Mouse (Mus musculus) heart, embryonic 12.5 days (tissue): ENCODE measurements around the gene Mfsd5. TPM values are rescaled to one million over a fixed set of nuclear protein-coding genes. Genes with fewer than 3 reads are reported as not detected.

Source experiments
- ATAC-seq: fragments of 200-750 bp; cut with Nextera tagmentation; 2 replicates; pipeline ENCODE4 v1.8.0; 2017; ENCODE audit warnings: moderate TSS enrichment, moderate library complexity; ENCODE audit not compliant: insufficient number of reproducible peaks, low FRiP score
- H3K27ac ChIP-seq: fragments of 300-500 bp; sonication (generic); 2 replicates; pipeline ENCODE4 v1.5.1; 2016; ENCODE audit warnings: mild to moderate bottlenecking, moderate library complexity; ENCODE audit not compliant: poor library complexity, severe bottlenecking
- H3K27me3 ChIP-seq: fragments of 300-500 bp; sonication (generic); replicated peaks from 2 replicates; pipeline ENCODE4 v1.6.1; 2016; ENCODE audit warnings: mild to moderate bottlenecking, moderate library complexity
- H3K36me3 ChIP-seq: fragments of 300-500 bp; sonication (generic); 2 replicates; pipeline ENCODE4 v1.6.1; 2016; ENCODE audit warnings: mild to moderate bottlenecking, moderate library complexity
- H3K4me1 ChIP-seq: fragments of 300-500 bp; sonication (generic); replicated peaks from 2 replicates; pipeline ENCODE4 v1.6.1; 2016; ENCODE audit warnings: mild to moderate bottlenecking
- H3K4me2 ChIP-seq: fragments of 300-500 bp; sonication (generic); 2 replicates; pipeline ENCODE4 v1.6.1; 2016; ENCODE audit warnings: mild to moderate bottlenecking, moderate library complexity
- H3K4me3 ChIP-seq: fragments of 300-500 bp; sonication (generic); 2 replicates; pipeline ENCODE4 v1.5.1; 2016; ENCODE audit warnings: mild to moderate bottlenecking
- H3K9ac ChIP-seq: fragments of 300-500 bp; sonication (generic); 2 replicates; pipeline ENCODE4 v1.6.1; 2016; ENCODE audit warnings: mild to moderate bottlenecking, moderate library complexity
- H3K9me3 ChIP-seq: fragments of 300-500 bp; sonication (generic); replicated peaks from 2 replicates; pipeline ENCODE4 v1.6.1; 2016; ENCODE audit warnings: mild to moderate bottlenecking, moderate library complexity
- WGBS: fragments of 180-500 bp; shearing (Covaris S2); methylation state at CpG from one replicate; pipeline ENCODE4 v1.1.7; 2016; 5-methylcytosine and 5-hydroxymethylcytosine counted together
- polyA plus RNA-seq: library from polyadenylated mRNA; unstranded; fragments of >200 nt; fragmentation: Nextera tagmentation; extraction: Ambion mirVana; gene quantifications from 2 replicates; pipeline ENCODE4 v1.2.1, GENCODE M21; 2016

The Mfsd5 gene
- polyA plus RNA-seq, 1 experiment from 2014 or later = 46.2 TPM

DNA sequence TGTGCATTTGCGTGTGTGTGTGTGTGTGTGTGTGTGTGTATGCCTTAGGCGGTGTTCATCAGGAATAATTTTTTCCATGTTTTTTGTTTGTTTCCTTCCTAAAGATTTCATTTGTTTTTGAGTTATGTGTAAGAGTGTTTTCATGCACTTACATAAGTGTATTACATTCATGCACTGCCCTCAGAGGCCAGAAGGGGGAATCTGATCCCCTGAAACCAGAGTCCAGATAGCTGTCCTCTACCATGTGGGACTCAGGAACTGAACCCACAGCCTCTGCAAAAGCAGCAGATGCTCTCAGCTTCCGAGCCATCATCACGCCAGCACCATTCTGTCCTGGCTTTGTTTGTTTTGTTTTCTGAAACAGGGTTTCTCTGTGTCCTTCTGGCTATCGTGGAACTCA is 13.7 kb upstream of the Mfsd5 start:
- no peak for ATAC-seq
- Histone ChIP-seq H3K27me3 (peaks cover 37% of the 10 kb centered on the region), H3K4me3 (no peak overlapping the region), H3K36me3 (no peaks in the 10 kb centered on the region), H3K4me2 (no peak overlapping the region), H3K9me3 (no peaks in the 10 kb centered on the region), H3K27ac (no peak overlapping the region), H3K4me1 (peaks cover 7% of the 10 kb centered on the region), H3K9ac (no peak overlapping the region)
- 80% methylated on average over 5 of the region's 5 CpGs for WGBS

GRCm38 (mm10) chr15:102270274-102270960 is 8.8 kb upstream of the Mfsd5 start, which contains the start of gene Gm9918:
Gene Gm9918, plus strand, starts transcription at chr15:102270563.
- H3K9ac ChIP-seq = peak within 1 kb of the TSS; percentile 56; the same call in 1 of the 2 replicates
- no peak within 1 kb of the TSS for H3K27ac ChIP-seq
- H3K36me3 ChIP-seq = no peaks in the 10 kb centered on the region
- peaks cover 13% of the 10 kb centered on the region for H3K4me1 ChIP-seq
- peak within 1 kb of the TSS; percentile 32 for H3K4me3 ChIP-seq
- H3K27me3 ChIP-seq = peaks cover 23% of the 10 kb centered on the region
- peak within 1 kb of the TSS; percentile 59 for H3K4me2 ChIP-seq
- 11% methylated on average over 21 of the region's 21 CpGs for WGBS
- no peaks in the 10 kb centered on the region for H3K9me3 ChIP-seq
- ATAC-seq = peak; percentile 29; the same call in 1 of the 2 replicates

DNA sequence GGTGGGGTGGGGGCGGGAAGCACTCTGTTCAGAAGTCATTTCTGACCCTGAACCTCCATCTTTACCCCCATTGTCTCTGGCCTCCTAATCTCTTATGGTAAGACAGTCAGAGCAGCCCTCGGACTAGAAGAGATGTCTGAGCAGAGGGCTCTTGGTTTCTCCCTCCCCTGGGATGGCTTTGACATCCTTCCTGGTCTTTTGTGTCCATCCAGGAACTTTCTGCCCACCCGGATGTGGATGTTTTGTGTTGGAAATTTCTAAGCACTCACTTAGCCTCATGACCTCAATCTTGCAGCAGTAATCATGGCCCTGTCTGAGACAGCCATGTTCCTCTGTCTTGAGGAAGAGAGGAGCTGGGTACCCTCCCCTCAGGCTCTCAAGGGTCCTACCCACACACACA is 7.8 kb upstream of the Mfsd5 start:
- WGBS = 39% methylated on average over 3 of the region's 3 CpGs
- Histone ChIP-seq H3K9ac (no peak overlapping the region), H3K27me3 (peaks cover 23% of the 10 kb centered on the region), H3K4me2 (no peak overlapping the region), H3K4me3 (no peak overlapping the region), H3K9me3 (no peaks in the 10 kb centered on the region), H3K27ac (no peak overlapping the region), H3K4me1 (peaks cover 13% of the 10 kb centered on the region), H3K36me3 (no peaks in the 10 kb centered on the region)
- no peak for ATAC-seq

- H3K36me3 ChIP-seq = no peaks in the 10 kb centered on the region
- no peak for ATAC-seq
- H3K4me1 ChIP-seq = peaks cover 17% of the 10 kb centered on the region
- no peaks in the 10 kb centered on the region for H3K9me3 ChIP-seq
- H3K4me2 ChIP-seq = no peak overlapping the region
- 68% methylated on average over 6 of the region's 6 CpGs for WGBS
- peaks cover 23% of the 10 kb centered on the region for H3K27me3 ChIP-seq
- no peak overlapping the region for H3K9ac ChIP-seq
- H3K27ac ChIP-seq = no peak overlapping the region
- no peak overlapping the region for H3K4me3 ChIP-seq
Measured at GRCm38 (mm10) chr15:102273982-102274716, 5.1 kb upstream of the Mfsd5 start.

GRCm38 (mm10) chr15:102278726-102279091 is 545 bp upstream of the Mfsd5 start:
- Histone ChIP-seq H3K9ac (peak overlapping the region; percentile 83), H3K4me2 (peak overlapping the region; percentile 90), H3K9me3 (no peaks in the 10 kb centered on the region), H3K4me3 (peak overlapping the region; percentile 65), H3K4me1 (peaks cover 23% of the 10 kb centered on the region), H3K27ac (peak overlapping the region; percentile 81), H3K27me3 (no peaks in the 10 kb centered on the region), H3K36me3 (peaks cover 18% of the 10 kb centered on the region)
- 29% methylated on average over 7 of the region's 7 CpGs for WGBS
- no peak for ATAC-seq

DNA sequence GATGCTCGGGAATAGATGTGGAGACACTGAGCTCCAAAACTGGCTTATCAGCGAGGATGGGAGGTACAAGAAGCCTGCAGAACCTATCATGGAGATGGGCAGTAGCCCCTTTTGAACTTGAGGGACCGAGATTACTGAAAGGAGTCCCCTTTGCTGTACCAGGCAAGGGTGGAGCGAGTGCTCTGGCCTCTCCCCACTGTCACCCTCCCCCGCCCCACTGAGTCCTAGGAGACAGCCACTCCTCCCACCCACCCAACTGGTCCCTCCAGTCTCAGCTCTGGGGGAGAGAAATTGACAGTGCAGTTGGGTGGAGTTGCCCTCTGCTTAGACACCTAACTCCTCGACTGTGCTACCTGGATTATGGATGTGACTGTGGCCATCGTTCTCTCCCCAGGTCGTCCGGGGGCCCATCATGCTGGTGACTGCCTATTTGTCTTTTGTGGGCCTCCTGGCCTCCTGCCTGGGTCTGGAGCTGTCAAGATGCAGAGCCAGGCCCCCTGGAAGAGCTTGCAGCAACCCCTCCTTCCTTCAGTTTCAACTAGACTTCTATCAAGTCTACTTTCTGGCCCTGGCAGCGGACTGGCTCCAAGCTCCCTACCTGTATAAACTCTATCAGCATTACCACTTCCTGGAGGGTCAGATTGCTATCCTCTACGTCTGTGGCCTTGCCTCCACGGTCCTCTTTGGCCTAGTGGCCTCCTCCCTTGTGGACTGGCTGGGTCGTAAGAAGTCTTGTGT is 698 bp downstream of the Mfsd5 start:
- Histone ChIP-seq H3K36me3 (peaks cover 18% of the 10 kb centered on the region), H3K4me2 (peak overlapping the region; percentile 90), H3K9me3 (no peaks in the 10 kb centered on the region), H3K9ac (peak overlapping the region; percentile 83), H3K27me3 (no peaks in the 10 kb centered on the region), H3K4me3 (peak overlapping the region; percentile 65), H3K27ac (peak overlapping the region; percentile 81), H3K4me1 (peaks cover 29% of the 10 kb centered on the region)
- ATAC-seq = peak; percentile 18; the same call in 1 of the 2 replicates
- WGBS = 23% methylated on average over 13 of the region's 13 CpGs

DNA sequence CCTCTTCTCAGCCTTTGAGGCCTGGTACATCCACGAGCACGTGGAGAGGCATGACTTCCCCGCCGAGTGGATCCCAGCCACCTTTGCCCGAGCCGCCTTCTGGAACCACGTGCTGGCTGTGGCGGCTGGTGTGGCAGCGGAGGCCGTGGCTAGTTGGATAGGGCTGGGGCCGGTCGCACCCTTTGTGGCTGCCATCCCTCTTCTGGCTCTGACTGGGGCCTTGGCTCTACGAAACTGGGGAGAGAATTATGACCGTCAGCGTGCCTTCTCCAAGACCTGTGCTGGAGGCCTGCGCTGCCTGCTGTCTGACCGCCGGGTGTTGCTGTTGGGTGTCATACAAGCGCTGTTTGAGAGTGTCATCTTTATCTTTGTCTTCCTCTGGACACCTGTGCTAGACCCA is 1.4 kb downstream of the Mfsd5 start:
- H3K4me2 ChIP-seq = peak overlapping the region; percentile 90
- no peaks in the 10 kb centered on the region for H3K9me3 ChIP-seq
- H3K9ac ChIP-seq = 0 out of 2 replicates have a peak overlapping the region, but pooled peaks have one; percentile 83
- H3K4me3 ChIP-seq = no peak overlapping the region
- peaks cover 18% of the 10 kb centered on the region for H3K36me3 ChIP-seq
- peaks cover 33% of the 10 kb centered on the region for H3K4me1 ChIP-seq
- WGBS = 94% methylated on average over 19 of the region's 19 CpGs
- no peak overlapping the region for H3K27ac ChIP-seq
- ATAC-seq = no peak
- no peaks in the 10 kb centered on the region for H3K27me3 ChIP-seq

GRCm38 (mm10) chr15:102282463-102283292 is 3.4 kb downstream of the Mfsd5 start:
- Histone ChIP-seq H3K27me3 (no peaks in the 10 kb centered on the region), H3K9ac (no peak overlapping the region), H3K36me3 (peaks cover 18% of the 10 kb centered on the region), H3K4me2 (no peak overlapping the region), H3K27ac (no peak overlapping the region), H3K9me3 (no peaks in the 10 kb centered on the region), H3K4me3 (no peak overlapping the region), H3K4me1 (peaks cover 33% of the 10 kb centered on the region)
- 70% methylated on average over 8 of the region's 8 CpGs for WGBS
- ATAC-seq = no peak

DNA sequence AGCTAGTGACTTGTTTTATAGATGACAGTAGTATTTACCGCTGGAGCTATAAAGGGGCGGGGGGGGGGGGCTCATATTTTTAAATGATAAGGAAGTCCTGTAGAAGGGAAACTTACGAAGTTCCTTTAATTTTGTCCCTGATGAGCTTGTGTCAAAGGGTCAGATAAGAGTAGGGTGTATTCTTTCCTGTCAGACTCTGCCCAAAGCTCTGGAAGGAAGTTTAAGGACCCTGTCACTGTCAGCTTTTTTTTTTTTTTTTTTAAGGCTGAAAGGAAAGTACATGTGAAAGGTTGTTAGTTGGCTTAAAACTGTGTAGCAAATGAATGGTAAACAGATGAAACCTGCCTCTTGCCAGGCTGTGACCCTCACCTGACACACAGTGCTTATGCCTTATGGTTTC is 4.4 kb downstream of the Mfsd5 start:
- WGBS = 46% methylated on average over 3 of the region's 3 CpGs
- H3K36me3 ChIP-seq = peaks cover 18% of the 10 kb centered on the region
- peaks cover 32% of the 10 kb centered on the region for H3K4me1 ChIP-seq
- no peak overlapping the region for H3K4me2 ChIP-seq
- no peak overlapping the region for H3K9ac ChIP-seq
- H3K9me3 ChIP-seq = no peaks in the 10 kb centered on the region
- no peak for ATAC-seq
- no peaks in the 10 kb centered on the region for H3K27me3 ChIP-seq
- H3K27ac ChIP-seq = 0 out of 2 replicates have a peak overlapping the region, but pooled peaks have one; percentile 4
- H3K4me3 ChIP-seq = no peak overlapping the region

GRCm38 (mm10) chr15:102287395-102287794 is 8.1 kb downstream of the Mfsd5 start:
- Histone ChIP-seq H3K9ac (no peak overlapping the region), H3K9me3 (no peaks in the 10 kb centered on the region), H3K36me3 (no peaks in the 10 kb centered on the region; the same call in 1 of the 2 replicates), H3K27me3 (no peaks in the 10 kb centered on the region), H3K27ac (no peak overlapping the region), H3K4me3 (no peak overlapping the region), H3K4me1 (peaks cover 14% of the 10 kb centered on the region), H3K4me2 (no peak overlapping the region)
- no peak for ATAC-seq
